Mouse (Mus musculus): ENCODE measurements at regions not wholly inside any gene's neighbourhood (a gene's known extent, or its start where the extent isn't known, plus 50 kb on each side); places are given as distances from the start of the nearest gene placed in this dataset.
A peak's percentile ranks its signal among the peaks of the same experiment; 100 is the strongest.

DNA sequence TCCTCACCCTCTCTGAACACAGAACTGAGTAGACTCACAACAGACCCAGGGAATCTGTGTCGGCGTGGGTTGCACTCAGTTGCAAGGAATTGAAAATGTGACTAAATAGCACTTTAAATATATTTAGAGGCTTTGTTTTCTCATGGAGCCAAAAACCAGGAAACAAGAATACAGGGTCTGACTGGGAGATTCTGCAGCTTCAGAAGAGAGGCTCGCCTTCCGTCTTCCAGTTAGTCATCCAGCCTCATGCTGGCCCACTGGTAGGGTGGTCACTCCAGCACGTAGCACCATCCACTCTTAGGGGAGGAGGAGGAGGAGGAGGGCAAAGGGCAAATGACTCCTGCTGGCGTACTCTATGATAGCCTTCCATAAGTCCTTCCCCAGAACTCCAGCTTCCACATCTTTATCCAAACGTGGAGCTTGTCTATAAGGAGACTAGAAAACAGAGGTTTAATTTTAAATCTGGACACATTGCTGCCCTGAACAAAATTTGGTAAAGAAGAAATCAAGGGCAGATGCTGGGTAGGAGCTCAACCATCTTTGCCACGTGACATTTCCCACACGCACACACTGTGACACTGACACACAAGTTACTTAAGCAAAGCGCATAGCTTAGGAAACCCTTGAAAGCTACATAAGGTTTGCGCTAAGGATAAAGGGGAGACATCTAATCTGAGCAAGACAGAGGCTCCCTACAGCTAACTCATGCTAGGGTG lies 60.8 kb downstream of the Mis18a start:
- DNase-seq (ENCODE audit: low spot score) = no peak

DNA sequence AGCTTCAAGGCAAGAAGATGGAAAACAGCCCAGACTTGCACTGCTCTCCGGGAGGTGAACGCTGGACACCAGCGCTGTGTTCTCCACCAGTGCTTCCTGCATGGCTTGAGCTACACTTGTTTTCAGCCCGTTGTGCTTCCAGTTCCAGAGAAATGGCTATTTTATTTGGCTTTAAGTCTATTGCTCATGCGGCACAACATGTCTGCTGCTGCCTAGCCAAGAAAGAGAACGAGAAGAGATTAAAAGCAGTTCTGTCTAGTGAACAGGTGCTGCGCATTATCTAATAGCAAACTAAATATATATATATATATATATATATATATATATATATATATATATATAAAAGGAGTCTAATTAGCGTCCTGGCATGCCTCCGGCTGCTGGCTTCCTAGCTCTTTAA lies 63.1 kb downstream of the Mis18a start:
- no peak for DNase-seq (ENCODE audit: low spot score)

GRCm38 (mm10) chr16:90658050-90658449 lies 69.2 kb downstream of the Mis18a start:
- no peak for DNase-seq (ENCODE audit: low spot score)

DNA sequence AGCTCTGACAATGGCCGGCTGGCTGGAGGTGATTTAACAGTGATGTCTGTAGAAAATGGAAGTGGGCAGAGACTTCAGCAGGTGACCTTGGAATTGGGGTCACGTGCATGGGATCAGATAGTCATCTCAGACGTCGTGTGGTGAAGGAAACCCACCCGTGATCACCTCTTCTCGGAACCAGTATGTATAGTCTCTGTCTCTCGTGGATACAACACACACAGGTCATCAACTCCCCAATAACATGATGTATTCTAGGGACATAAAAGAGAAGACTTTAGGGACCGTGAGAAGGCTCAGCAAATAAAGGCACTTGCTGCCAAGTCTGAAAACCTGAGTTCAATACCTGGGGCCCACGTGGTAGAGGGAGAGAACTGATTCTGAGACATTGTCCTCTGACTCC lies 70.2 kb downstream of the Mis18a start:
- no peak for DNase-seq (ENCODE audit: low spot score)

DNA sequence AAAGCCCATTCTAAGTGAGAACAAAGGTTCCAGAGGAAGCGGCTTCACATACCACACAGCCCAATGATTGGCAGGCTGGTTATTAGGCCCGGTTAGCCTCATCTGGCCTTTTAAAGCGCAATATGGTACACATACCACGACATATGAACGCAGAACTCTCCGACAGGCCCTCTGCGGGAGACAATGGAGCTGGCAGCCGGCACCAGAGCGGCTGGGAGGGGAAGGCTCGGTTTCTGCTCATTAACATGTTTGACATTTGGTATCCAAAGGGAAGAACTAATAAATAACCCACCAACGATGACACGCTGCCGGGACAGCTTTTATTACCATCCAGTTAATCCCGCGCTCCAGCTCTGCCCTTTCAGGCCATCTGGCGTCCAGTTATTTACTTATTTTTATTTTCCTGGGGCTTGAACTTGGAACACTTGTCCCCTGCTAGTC lies 70.6 kb downstream of the Mis18a start:
- DNase-seq (ENCODE audit: low spot score) = no peak

DNA sequence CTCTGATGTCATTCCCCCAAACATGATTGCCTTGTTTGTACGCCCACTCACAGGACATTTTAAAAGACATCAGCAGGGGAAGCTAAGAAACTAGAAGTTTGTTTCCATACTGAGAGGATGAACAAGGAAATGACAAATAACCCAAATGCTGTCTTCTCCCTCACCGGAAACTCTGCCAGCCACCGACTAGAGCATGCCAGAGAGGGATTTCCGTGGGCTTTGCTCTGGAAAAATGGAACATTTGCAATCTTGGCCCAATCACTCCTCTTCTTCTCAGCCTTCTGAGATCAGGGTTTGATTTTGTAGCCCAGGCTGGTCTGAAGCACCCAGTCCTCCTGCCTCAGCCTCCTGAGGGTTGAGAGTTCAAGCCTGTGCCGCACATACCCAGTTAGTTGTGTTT lies 72.4 kb downstream of the Mis18a start:
- DNase-seq (ENCODE audit: low spot score) = no peak

DNA sequence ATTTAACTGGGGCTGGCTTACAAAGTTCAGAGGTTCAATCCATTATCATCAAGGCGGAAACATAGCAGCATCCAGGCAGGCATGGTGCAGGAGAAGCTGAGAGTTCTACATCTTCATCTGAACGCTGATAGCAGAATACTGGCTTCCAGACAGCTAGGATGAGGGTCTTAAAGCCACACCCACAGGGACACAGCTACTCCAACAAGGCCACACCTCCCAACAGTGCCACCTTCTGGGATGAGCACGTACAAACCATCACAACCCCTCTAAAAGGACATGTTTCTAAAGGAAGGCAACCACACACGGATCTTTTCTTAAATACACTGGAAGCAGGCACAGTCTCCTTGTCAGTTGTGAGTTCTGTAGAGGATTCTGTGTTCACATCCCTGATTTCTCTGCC lies 74.4 kb downstream of the Mis18a start:
- no peak for DNase-seq (ENCODE audit: low spot score)

GRCm38 (mm10) chr16:90648161-90648560 lies 79.0 kb downstream of the Mis18a start:
- no peak for DNase-seq (ENCODE audit: low spot score)

DNA sequence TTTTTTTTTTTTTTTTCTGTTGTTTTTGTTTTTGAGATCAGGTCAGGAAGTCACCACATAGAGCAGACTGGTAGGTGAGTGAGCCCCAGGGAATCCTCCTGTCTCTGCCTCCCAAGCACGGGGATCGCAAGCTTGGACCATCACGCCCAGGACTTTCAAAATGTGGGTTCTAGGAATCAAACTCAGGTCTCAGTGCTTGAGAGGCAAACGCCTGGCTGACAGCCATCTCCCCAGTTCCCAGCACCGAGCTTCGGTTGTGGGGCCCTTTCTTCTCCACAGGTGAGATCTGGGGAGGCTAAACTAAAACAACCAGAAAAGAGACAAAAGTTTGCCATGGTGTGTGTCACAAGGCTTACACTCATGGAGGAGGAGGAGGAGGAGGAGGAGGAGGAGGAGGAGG lies 84.5 kb downstream of the Mis18a start:
- no peak for DNase-seq (ENCODE audit: low spot score)

- DNase-seq (ENCODE audit: low spot score) = no peak
Measured at GRCm38 (mm10) chr16:90635216-90635615, 92.0 kb downstream of the Mis18a start.

DNA sequence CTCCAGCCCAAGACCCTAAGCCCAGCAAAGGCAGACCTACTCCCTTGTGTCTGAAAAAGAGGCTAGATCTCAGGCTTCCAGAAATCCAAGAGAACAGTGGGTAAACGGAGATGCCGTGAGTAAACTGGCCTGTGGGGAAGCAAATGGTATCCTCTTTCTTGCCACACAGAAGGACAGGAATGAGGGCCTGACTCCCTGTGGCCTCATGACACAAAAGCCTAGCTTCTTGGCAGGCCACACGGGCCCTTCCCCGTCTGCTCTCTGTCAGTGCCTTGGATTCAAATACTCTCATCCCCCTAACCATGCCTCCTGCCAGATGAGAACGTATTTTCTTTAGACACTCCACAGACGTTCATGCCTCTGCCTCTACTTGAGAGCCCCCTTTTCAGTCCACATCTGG lies 97.2 kb downstream of the Mis18a start:
- DNase-seq (ENCODE audit: low spot score) = no peak

DNA sequence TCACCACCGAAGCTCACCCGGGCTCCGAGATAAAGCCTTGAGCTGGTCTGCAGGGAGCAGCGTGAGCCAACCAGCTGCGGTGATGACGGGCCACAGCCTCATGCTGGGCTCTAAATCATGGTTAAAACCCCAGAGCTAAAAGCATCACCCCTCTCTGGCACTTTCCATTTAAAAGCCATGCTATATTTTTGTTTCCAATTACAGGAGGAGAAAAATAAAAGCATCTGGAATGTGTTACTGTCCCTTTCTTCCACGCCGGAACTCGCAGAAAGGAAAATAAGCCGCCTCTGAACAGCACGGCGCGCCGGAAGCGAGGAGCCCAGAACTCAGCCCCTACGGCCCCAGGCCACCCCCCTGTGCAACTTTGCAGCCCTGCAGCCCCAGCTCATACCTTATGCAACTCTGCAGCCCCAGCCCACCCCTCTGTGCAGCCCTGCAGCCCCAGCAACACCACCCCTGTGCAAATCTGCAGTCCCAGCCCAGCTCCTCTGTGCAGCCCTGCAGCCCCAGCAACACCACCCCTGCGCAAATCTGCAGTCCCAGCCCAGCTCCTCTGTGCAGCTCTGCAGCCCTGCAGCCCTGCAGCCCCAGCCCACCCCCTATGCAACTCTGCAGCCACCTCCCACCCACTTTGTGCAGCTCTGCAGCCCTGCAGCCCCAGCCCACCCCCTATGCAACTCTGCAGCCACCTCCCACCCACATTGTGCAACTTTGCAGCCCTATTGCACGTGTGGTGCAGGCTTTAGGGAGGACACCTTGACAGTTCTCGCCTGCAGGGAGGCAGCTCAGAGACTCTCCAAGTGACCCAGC lies 97.9 kb downstream of the Mis18a start:
- no peak for DNase-seq (ENCODE audit: low spot score)

GRCm38 (mm10) chr16:90628605-90629120 lies 98.5 kb downstream of the Mis18a start:
- no peak for DNase-seq (ENCODE audit: low spot score)

DNA sequence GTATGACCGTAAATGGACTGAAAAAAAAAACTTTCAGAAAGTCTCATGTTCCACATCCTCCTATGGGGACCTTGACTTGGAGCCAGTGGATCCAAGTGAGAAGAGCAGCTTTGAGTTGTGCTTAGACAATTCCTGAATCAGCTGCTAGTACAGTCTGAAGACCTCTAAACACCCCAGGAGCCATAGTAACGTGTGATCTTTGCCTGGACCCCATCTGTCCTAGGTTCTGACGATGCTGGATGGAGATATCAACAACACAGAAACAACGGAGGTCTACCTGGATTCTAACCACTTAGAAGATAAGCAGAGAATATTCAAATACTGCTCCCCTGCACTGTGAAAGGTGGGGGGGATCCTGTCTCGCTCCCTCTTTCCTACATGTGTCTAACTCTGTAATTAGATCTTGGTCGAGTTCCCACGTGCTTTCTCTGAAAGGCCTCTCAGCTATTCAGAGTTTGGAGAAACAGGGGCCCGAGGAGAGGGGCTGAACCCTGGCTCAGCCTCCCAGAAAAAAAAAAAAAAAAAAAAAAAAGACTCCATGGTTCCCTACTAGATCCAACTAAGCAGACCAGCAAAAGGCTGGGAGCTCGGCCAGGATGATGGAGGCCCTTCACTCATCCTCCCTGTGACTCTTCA lies 101.1 kb downstream of the Mis18a start:
- DNase-seq (ENCODE audit: low spot score) = no peak

GRCm38 (mm10) chr16:90625301-90626034 lies 101.7 kb downstream of the Mis18a start:
- no peak for DNase-seq (ENCODE audit: low spot score)

DNA sequence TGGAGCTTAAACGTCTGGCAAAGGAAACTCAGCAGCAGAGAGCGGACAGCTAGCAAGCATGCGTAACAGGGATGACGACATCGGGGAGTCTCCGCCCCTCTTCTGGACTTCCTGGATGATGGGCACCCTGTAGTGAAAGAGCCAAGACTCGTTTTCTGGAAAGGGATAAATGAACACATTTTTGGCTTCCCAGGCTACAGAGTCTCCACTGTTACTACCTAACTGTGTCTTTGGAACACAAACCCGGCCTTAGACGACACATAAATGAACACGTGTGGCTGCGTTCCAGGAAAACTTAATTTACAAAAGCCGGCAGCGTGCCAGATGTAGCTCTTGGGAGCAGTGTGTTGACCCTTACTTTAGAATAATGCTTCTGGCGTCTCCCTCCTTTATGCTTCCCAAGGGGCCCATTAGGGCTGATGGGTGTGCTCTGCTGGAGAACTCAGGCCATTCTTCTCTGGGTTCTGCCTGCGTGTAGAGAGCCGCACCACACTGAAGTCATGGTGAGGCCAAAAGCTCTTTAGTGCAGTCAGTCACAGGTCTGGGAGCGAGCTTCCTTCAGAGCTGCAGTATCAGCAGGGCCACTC lies 103.1 kb downstream of the Mis18a start:
- peak; percentile 77 for DNase-seq (ENCODE audit: low spot score)

- no peak for DNase-seq (ENCODE audit: low spot score)
Measured at GRCm38 (mm10) chr16:90622677-90623225, 104.5 kb downstream of the Mis18a start.

DNA sequence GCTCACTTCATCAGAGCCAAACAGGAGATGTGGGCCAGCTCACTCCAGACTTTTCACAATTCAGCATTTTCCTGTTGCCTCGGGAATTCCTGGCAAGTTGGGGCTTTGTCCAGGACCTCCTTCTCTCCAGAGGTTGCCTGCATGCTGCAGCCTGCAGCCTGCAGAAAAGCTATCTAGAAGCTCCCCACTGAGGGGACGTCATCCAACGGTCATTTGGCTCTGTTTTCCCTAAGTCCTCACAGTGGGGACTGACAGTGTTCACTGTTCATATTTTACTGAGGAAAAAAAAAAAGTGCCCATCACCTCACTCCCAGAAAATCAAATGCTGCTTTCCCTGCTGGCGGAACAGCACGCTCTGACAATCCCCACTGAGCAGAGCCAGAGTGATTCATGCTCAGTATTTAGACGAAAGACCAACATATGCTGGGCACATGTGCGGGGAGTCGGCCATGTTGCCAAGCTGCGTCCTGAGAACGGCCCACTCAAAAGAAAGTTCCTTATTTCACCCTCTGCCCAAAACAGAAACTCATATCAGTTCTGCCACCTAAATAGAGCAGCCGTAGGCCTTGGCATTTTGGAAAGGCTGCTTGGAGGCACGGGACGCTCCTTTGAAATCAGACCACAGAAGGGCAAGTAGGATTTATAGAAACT lies 105.3 kb downstream of the Mis18a start:
- DNase-seq (ENCODE audit: low spot score) = no peak

DNA sequence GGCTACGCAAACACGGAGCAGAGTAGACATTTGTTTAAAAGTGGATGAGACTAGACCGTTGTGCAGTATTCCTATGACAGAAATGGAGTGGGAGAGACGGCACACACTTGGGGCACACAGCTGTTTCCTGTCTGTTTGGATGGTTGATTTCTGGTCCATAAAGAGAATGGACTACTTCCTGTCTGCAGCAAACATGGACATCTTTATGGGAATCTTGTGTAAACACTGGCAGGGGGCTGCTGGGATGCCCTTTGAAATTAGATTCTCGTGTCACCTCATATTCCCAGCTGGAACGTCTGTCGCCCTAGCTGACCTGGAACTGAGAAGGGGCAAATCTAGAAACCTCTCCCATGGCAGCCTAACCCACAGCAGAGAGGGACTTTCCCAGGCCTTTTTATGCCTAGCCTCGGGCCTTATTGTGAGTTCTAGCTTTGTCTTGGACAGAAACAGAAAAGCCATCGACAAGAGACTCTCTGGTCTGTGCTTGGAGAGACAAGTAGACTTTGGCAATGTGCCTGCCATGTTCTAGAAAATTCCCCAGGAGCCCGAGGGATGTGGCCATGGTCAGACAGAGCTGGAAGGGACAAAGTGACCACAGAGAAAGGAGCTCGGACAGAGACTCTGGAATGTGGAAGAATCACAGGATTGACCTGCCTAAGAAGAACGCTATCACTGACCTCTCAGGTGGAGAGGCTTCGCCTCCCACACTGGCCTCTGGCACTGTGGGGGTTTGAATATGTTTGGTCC lies 107.5 kb downstream of the Mis18a start:
- no peak for DNase-seq (ENCODE audit: low spot score)

DNA sequence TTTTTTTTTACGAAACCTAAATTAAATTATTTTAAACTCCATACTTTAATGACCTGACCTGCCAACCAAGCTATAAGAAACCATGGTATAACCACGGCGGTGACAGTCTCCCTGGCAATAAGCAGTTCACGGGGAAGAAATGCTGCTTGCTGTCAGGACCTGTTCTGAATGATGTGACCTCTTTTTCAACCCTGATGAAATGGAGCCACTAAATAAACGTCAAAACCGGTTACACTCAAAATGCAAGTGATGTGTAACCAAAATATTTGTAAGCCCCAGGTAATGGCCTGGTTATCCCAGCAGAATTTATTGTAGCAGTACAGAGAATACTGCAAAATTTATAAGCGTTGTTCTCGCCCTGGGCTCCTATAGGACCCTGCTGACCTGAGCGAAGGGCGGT lies 111.4 kb downstream of the Mis18a start:
- no peak for DNase-seq (ENCODE audit: low spot score)

All from testis, postnatal 10 days (tissue).